Mouse (Mus musculus) lung, adult 2 months (tissue): Measurements from ENCODE around the gene Scrt2.

ENCODE experiments used
- CTCF ChIP-seq: fragments of 200-500 bp; IDR thresholded peaks from 2 replicates; pipeline ENCODE4 v1.5.1; 2011; ENCODE audit warnings: mild to moderate bottlenecking, low read length, control low read depth; ENCODE audit not compliant: insufficient read depth
- POLR2A ChIP-seq: fragments of 200-500 bp; IDR thresholded peaks from 2 replicates; pipeline ENCODE4 v1.6.1; 2011; ENCODE audit warnings: low read depth, mild to moderate bottlenecking, control low read depth, low read length, borderline replicate concordance; ENCODE audit errors: extremely low read depth

GRCm38 (mm10) chr2:152090486-152090885, 9.2 kb downstream of the Scrt2 start:
- TF ChIP-seq POLR2A (no peak), CTCF (no peak)
